Mouse (Mus musculus) liver, embryonic 13.5 days (tissue): ENCODE results near the gene Esr1. TPM values are rescaled to one million over a fixed set of nuclear protein-coding genes. Genes with fewer than 3 reads are reported as not detected.
A peak's percentile ranks its signal among the peaks of the same experiment; 100 is the strongest.
"Not testable (repeated sequence)": the region's sequence is repeated elsewhere in the genome, so short reads cannot be mapped to it uniquely, and the experiment has no call there.

ENCODE experiments used
- ATAC-seq: fragments of 200-750 bp; cut with Nextera tagmentation; 2 replicates; pipeline ENCODE4 v1.8.0; 2017; ENCODE audit warnings: low read depth, mild to moderate bottlenecking, moderate number of reproducible peaks, moderate library complexity
- DNase-seq: peaks from one replicate; pipeline ENCODE4 v3.0.0; 2022
- H3K27ac ChIP-seq: fragments of 300-500 bp; sonication (generic); 2 replicates; pipeline ENCODE4 v1.5.1; 2015; ENCODE audit warnings: moderate library complexity, mild to moderate bottlenecking, inconsistent platforms
- H3K27me3 ChIP-seq: fragments of 300-500 bp; sonication (generic); 2 replicates; pipeline ENCODE4 v1.6.1; 2015; ENCODE audit warnings: mild to moderate bottlenecking, inconsistent platforms
- H3K36me3 ChIP-seq: fragments of 300-500 bp; sonication (generic); 2 replicates; pipeline ENCODE4 v1.6.1; 2015; ENCODE audit warnings: mild to moderate bottlenecking, inconsistent platforms
- H3K4me1 ChIP-seq: fragments of 300-500 bp; sonication (generic); replicated peaks from 2 replicates; pipeline ENCODE4 v1.6.1; 2015; ENCODE audit warnings: inconsistent platforms
- H3K4me2 ChIP-seq: fragments of 300-500 bp; sonication (generic); 2 replicates; pipeline ENCODE4 v1.6.1; 2015; ENCODE audit warnings: inconsistent platforms, mild to moderate bottlenecking, moderate library complexity
- H3K4me3 ChIP-seq: fragments of 300-500 bp; sonication (generic); replicated peaks from 2 replicates; pipeline ENCODE4 v1.5.1; 2015; ENCODE audit warnings: mild to moderate bottlenecking, inconsistent platforms
- H3K9ac ChIP-seq: fragments of 300-500 bp; sonication (generic); 2 replicates; pipeline ENCODE4 v1.6.1; 2015; ENCODE audit warnings: mild to moderate bottlenecking, inconsistent platforms
- H3K9me3 ChIP-seq: fragments of 300-500 bp; sonication (generic); replicated peaks from 2 replicates; pipeline ENCODE4 v1.6.1; 2016; ENCODE audit warnings: inconsistent platforms
- WGBS: fragments of 180-500 bp; shearing (Covaris S2); methylation state at CpG from one replicate; pipeline ENCODE4 v1.1.7; 2015; ENCODE audit not compliant: insufficient replicate concordance; 5-methylcytosine and 5-hydroxymethylcytosine counted together
- polyA plus RNA-seq: library from polyadenylated mRNA; unstranded; fragments of >200 nt; fragmentation: Nextera tagmentation; extraction: Ambion mirVana; gene quantifications from 2 replicates; pipeline ENCODE4 v1.2.1, GENCODE M21; 2015

The Esr1 gene
- polyA plus RNA-seq, 1 experiment from 2014 or later, result 0.12 TPM

GRCm38 (mm10) chr10:4599591-4599990, 11.8 kb upstream of the Esr1 start:
- WGBS, result 61% methylated on average over 4 of the region's 4 CpGs
- no peak for DNase-seq
- no peaks in the 10 kb centered on the region for H3K4me1 ChIP-seq

GRCm38 (mm10) chr10:4600796-4601474, 10.5 kb upstream of the Esr1 start:
- no peak for DNase-seq

More at GRCm38 (mm10) chr10:4599591-4599990, 11.8 kb upstream of the Esr1 start:
- Histone ChIP-seq H3K27ac (no peak overlapping the region), H3K27me3 (no peaks in the 10 kb centered on the region), H3K9me3 (no peaks in the 10 kb centered on the region), H3K4me3 (no peak overlapping the region), H3K36me3 (no peaks in the 10 kb centered on the region), H3K9ac (no peak overlapping the region), H3K4me2 (no peak overlapping the region)
- ATAC-seq, result no peak

GRCm38 (mm10) chr10:4601612-4602011, 9.8 kb upstream of the Esr1 start:
- not testable (repeated sequence) for ATAC-seq, H3K36me3 ChIP-seq, H3K27ac ChIP-seq, H3K4me1 ChIP-seq, H3K27me3 ChIP-seq, H3K9me3 ChIP-seq, H3K4me2 ChIP-seq, DNase-seq, H3K9ac ChIP-seq, H3K4me3 ChIP-seq

More at GRCm38 (mm10) chr10:4600796-4601474, 10.5 kb upstream of the Esr1 start:
- H3K4me1 ChIP-seq, result no peaks in the 10 kb centered on the region
- no peak overlapping the region for H3K4me2 ChIP-seq
- no peak overlapping the region for H3K9ac ChIP-seq
- no peaks in the 10 kb centered on the region for H3K36me3 ChIP-seq
- H3K27me3 ChIP-seq, result no peaks in the 10 kb centered on the region
- WGBS, result 39% methylated on average over 2 of the region's 2 CpGs
- H3K27ac ChIP-seq, result no peak overlapping the region
- no peak for ATAC-seq
- H3K9me3 ChIP-seq, result no peaks in the 10 kb centered on the region
- no peak overlapping the region for H3K4me3 ChIP-seq

GRCm38 (mm10) chr10:4602466-4602865, 8.9 kb upstream of the Esr1 start:
- DNase-seq (no peak), ATAC-seq (no peak)
- H3K27me3 ChIP-seq, result no peaks in the 10 kb centered on the region
- no peaks in the 10 kb centered on the region for H3K4me1 ChIP-seq
- H3K4me2 ChIP-seq, result no peak overlapping the region
- 61% methylated on average over 4 of the region's 4 CpGs for WGBS
- no peaks in the 10 kb centered on the region for H3K36me3 ChIP-seq
- no peak overlapping the region for H3K9ac ChIP-seq
- H3K9me3 ChIP-seq, result no peaks in the 10 kb centered on the region
- H3K27ac ChIP-seq, result no peak overlapping the region
- no peak overlapping the region for H3K4me3 ChIP-seq

GRCm38 (mm10) chr10:4604527-4605209, 6.7 kb upstream of the Esr1 start:
- Histone ChIP-seq H3K4me2 (no peak overlapping the region), H3K9ac (no peak overlapping the region), H3K9me3 (no peaks in the 10 kb centered on the region), H3K4me1 (no peaks in the 10 kb centered on the region), H3K27ac (no peak overlapping the region), H3K27me3 (no peaks in the 10 kb centered on the region), H3K36me3 (no peaks in the 10 kb centered on the region), H3K4me3 (no peak overlapping the region)
- WGBS, result 63% methylated on average over 4 of the region's 4 CpGs
- ATAC-seq (peak; percentile 47), DNase-seq (no peak)

- no peak overlapping the region for H3K27ac ChIP-seq
- no peak for ATAC-seq
- no peaks in the 10 kb centered on the region for H3K36me3 ChIP-seq
- no peak overlapping the region for H3K4me3 ChIP-seq
- H3K27me3 ChIP-seq, result no peaks in the 10 kb centered on the region
- DNase-seq, result no peak
- no peak overlapping the region for H3K4me2 ChIP-seq
- 0 out of 2 replicates have a peak, but pooled peaks cover 6% of the 10 kb centered on the region for H3K4me1 ChIP-seq
- no peaks in the 10 kb centered on the region for H3K9me3 ChIP-seq
- 61% methylated on average over 2 of the region's 2 CpGs for WGBS
- H3K9ac ChIP-seq, result no peak overlapping the region
These were observed 1.2 kb upstream of the Esr1 start for GRCm38 (mm10) chr10:4610234-4610633.

- DNase-seq (peak; percentile 2), ATAC-seq (peak; percentile 47; the same call in 1 of the 2 replicates)
- Histone ChIP-seq H3K27ac (no peak overlapping the region), H3K4me1 (0 out of 2 replicates have a peak, but pooled peaks cover 6% of the 10 kb centered on the region), H3K9ac (no peak overlapping the region), H3K36me3 (no peaks in the 10 kb centered on the region), H3K4me3 (peak overlapping the region; percentile 35), H3K4me2 (peak overlapping the region; percentile 55), H3K9me3 (no peaks in the 10 kb centered on the region), H3K27me3 (no peaks in the 10 kb centered on the region)
- WGBS, result 19% methylated on average over 22 of the region's 22 CpGs
These were observed 1.1 kb downstream of the Esr1 start for GRCm38 (mm10) chr10:4612313-4613036.

- no peak for ATAC-seq
These were observed 6.6 kb downstream of the Esr1 start for GRCm38 (mm10) chr10:4618026-4618425.

GRCm38 (mm10) chr10:4618686-4619085, 7.3 kb downstream of the Esr1 start:
- Histone ChIP-seq H3K4me1 (no peaks in the 10 kb centered on the region), H3K9ac (no peak overlapping the region), H3K4me3 (no peak overlapping the region), H3K9me3 (no peaks in the 10 kb centered on the region), H3K27me3 (no peaks in the 10 kb centered on the region), H3K36me3 (no peaks in the 10 kb centered on the region), H3K27ac (no peak overlapping the region), H3K4me2 (no peak overlapping the region)
- ATAC-seq (no peak), DNase-seq (no peak)
- WGBS, result 61% methylated on average over 5 of the region's 5 CpGs

More at GRCm38 (mm10) chr10:4618026-4618425, 6.6 kb downstream of the Esr1 start:
- H3K4me1 ChIP-seq, result no peaks in the 10 kb centered on the region
- H3K9ac ChIP-seq, result no peak overlapping the region
- no peaks in the 10 kb centered on the region for H3K9me3 ChIP-seq
- no peak for DNase-seq
- H3K36me3 ChIP-seq, result no peaks in the 10 kb centered on the region
- H3K27ac ChIP-seq, result no peak overlapping the region
- WGBS, result 54% methylated on average over 2 of the region's 2 CpGs
- H3K4me3 ChIP-seq, result no peak overlapping the region
- H3K27me3 ChIP-seq, result no peaks in the 10 kb centered on the region
- H3K4me2 ChIP-seq, result no peak overlapping the region

GRCm38 (mm10) chr10:4619426-4619825, 8.0 kb downstream of the Esr1 start:
- not testable (repeated sequence) for H3K36me3 ChIP-seq, H3K9me3 ChIP-seq, H3K4me1 ChIP-seq, ATAC-seq, H3K4me2 ChIP-seq, H3K27ac ChIP-seq, H3K9ac ChIP-seq, DNase-seq, H3K4me3 ChIP-seq, H3K27me3 ChIP-seq
- WGBS, result 50% methylated on average over 1 of the region's 1 CpGs

GRCm38 (mm10) chr10:4620596-4621504, 9.5 kb downstream of the Esr1 start:
- Histone ChIP-seq H3K9me3 (no peaks in the 10 kb centered on the region), H3K4me3 (no peak overlapping the region), H3K27me3 (no peaks in the 10 kb centered on the region), H3K4me1 (no peaks in the 10 kb centered on the region), H3K4me2 (no peak overlapping the region), H3K36me3 (no peaks in the 10 kb centered on the region), H3K9ac (no peak overlapping the region), H3K27ac (no peak overlapping the region)
- no peak for DNase-seq
- 72% methylated on average over 24 of the region's 24 CpGs for WGBS
- ATAC-seq, result no peak
